Mouse (Mus musculus): ENCODE data around the gene Nrxn3. TPM values are rescaled to one million over a fixed set of nuclear protein-coding genes. Genes with fewer than 3 reads are reported as not detected.

Gene Nrxn3
- polyA plus RNA-seq, 1 experiment, result 104 TPM

DNA sequence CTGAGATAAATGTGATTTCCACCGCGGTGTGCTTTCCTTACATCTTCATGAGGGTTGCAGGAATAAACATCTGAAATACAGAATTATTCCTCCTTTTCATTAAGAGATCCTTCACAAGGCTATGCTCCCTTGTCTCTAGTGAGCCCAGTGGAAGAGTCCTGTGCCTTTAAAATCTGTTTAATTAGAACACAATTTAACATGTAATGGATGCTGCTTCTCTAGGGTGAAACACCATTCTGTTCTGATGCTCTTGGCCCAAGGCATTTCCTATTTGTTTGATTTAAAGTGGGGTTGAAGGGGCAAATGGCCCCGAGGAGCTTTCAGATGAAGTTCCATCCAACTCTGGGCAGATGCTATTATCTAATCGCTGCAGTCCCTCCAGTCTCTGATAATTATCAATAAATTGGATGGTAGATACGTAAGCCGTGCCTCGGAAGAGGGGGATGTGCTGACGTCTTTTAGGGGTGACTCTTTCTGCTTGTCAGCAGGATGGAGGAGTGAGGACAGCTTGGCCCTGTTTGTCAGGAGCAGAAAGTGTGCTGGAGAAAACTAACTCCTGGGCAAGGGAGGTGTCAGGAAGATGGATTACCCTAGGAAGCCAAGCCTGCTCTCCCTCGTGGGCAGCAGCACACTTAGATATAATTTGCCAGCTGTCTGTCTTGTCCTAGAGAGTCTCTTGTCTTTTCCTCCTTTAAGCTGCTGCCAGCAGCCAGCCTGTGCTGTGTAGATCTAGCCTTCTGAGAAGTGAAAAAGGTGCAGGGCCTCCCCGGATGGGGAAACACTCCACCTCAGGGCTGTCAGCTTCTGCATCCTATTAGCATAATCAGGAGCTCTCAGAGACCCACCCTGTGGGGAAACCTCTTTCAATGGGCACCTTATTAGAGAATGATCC, 1041.8 kb downstream of the Nrxn3 start:
- peak in 1 of 2 experiments; percentile 12 for DNase-seq (ENCODE audit: extremely low spot score in 1 of 2, low spot score in 1 of 2)

DNA sequence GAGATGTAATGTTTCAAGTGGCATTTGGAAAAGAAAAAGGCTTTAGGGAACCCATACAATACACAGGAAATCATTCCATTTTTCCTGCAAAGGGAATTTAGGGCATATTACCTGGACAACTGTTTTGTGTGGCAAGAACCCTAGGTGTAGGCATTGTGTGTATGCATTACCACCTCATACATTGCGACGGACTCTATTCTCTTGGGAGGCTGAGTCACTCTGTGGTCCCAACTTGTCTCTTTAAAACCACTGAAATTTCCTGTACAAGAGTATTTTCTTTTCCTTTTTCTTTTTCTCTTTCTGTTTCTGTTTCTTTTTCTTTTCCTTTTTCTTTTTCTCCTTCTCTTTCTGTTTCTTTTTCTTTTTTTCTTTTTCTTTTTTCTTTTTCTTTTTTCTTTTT, 1042.5 kb downstream of the Nrxn3 start:
- no peak for DNase-seq (ENCODE audit: extremely low spot score in 1 of 2, low spot score in 1 of 2)

DNA sequence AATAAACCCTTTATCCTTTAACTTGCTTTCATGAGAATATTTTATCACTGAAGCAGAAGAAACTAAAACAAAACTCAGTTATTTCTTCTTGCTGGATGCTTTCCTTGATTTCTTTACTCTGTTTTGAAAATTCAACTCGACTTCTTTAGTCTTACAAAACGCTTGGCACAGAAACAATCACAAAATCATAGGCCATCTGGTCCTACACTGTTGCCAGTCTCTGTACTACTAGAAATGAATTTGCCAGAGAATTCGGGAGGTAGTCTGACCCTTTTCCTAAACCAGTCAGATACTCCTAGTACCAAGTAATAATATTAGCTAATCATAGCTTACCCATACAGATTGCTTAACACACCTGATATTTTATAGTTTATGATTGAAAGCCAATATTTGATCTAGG, 1066.1 kb downstream of the Nrxn3 start:
- peak in 1 of 2 experiments; percentile 67 for DNase-seq (ENCODE audit: extremely low spot score in 1 of 2, low spot score in 1 of 2)

DNA sequence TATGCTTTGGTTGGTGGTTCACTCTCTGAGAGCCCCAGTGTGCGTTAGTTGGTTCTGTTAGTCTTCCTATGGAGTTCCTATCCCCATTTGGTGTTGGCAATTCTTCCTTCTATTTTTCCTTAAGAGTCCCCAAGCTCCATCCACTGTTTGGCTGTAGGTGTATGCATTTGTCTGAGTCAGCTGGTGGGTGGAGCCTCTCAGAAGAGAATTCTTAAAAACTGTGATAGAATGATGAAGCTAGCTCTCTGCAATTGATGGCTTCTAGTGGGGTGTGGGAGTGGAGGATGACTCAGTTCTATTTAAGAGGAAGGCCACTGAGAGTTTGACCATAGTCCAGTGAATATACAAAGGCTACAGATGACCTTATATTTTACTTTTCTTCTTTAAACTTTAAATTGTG, 1067.3 kb downstream of the Nrxn3 start:
- peak; percentile 28 to 50 for DNase-seq (ENCODE audit: extremely low spot score in 1 of 2, low spot score in 1 of 2)

DNA sequence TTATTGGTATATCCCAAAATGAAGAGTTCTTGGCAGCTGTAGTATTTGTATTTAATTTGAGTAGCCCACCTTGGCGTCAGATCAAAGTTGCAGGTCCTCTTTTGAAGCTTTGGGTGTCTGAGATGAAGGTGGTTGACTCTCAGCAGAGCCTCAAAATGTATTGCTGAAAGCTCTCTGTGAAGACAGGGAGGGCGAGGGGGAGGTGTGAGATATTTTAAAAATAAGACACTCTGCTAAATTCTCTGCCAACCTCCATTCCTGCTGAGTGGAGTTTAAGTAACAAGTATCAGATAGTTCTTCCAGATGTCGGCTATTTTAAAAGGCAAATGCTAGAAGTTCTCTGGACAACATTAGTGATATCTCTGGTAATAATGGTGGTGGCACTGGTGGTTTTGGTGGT, 1069.2 kb downstream of the Nrxn3 start:
- peak; percentile 60 to 73 for DNase-seq (ENCODE audit: extremely low spot score in 1 of 2, low spot score in 1 of 2)

DNA sequence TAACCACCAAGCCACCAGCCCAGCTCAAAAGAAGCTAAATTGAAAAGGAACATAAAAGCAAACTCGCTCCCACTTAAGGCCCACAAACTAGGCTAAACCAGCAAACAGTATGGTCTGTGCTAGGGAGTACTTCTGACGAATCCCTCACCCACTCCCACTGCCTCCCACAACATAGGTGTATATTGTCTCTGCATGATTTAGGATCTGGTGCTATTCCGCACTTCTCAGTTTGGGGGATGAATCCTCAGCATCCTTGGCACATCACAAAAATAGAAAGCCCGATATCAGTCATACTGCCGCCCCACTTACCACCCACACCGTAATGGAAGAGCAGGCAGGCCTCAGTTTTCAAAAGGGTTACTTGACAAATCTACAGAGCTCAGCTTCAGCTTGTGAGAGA, 1072.1 kb downstream of the Nrxn3 start:
- DNase-seq (ENCODE audit: extremely low spot score in 1 of 2, low spot score in 1 of 2), result peak; percentile 25 to 53

DNA sequence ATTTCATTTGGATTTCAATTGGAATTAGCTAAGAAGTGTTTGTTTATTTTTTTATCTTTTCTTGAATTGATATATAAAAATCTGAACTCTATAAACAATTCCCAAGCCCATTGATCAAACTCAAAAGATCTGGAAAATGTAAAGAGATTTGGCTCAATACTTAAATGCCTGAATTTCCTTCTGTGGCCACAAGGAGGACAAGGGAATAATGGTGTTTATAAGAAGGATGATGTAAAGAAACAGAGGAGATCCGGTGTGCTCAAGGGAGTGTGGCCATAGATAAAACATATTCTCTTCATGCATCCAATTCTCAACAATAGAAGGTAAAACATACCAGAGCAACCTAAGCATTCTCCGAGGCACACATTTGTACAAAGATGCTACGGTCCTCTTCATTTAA, 1085.5 kb downstream of the Nrxn3 start:
- no peak for DNase-seq (ENCODE audit: extremely low spot score in 1 of 2, low spot score in 1 of 2)

DNA sequence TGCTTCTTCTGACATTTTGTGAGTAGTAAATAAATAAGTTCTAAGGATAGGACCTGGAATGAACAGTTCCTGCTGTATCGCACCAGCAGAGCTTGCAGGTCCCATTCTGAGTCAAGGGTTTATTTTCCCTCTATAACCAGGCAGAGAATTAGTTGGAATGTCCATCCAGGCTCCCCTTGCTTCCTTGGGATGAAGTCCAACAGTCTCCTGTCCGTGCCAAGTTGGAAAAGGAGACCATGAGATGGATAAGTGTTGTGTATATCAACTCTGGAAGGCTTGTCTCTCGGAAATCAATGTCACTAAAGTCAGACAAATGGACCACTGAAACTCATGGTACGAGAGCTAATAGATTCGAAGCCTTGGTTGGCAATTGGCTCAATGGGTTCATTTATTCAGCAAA, 1087.5 kb downstream of the Nrxn3 start:
- no peak for DNase-seq (ENCODE audit: extremely low spot score in 1 of 2, low spot score in 1 of 2)

DNA sequence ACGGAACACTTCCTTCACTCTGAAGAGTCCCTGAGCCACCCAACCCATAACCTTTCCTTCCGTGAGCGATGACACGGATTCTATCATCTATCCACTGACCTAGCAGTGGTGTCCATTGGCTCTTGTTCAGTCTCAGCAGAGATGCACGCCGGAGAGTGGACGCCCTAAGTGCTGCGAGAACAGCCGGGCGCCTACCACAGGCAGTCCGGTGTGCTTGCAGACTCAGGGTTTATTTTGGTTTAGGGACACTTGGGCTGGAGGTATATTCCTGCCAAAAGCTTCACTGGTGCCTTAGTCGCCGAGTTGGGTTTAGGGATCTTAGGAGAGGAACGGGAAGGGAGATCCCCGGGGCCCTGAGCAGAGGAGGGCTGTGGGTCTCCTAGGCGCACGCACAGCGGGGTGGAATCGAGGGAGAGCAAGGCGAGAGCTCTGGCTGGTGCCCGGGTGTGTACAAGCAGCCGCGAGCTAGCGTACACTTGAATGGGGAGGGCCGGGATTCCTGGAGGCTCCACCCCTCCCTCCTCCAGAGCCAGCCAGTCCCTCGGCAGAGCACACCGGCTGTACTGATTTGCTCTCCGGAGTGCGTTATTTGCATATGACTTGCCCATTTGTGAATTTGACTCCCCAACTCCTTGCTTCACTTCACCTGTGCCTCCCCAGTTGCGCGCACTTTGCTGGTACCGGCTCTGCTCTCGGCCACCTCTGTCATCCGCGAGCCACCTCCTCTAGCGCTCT, 1089.3 kb downstream of the Nrxn3 start:
- DNase-seq (ENCODE audit: extremely low spot score in 1 of 2, low spot score in 1 of 2), result peak; percentile 58 to 82

DNA sequence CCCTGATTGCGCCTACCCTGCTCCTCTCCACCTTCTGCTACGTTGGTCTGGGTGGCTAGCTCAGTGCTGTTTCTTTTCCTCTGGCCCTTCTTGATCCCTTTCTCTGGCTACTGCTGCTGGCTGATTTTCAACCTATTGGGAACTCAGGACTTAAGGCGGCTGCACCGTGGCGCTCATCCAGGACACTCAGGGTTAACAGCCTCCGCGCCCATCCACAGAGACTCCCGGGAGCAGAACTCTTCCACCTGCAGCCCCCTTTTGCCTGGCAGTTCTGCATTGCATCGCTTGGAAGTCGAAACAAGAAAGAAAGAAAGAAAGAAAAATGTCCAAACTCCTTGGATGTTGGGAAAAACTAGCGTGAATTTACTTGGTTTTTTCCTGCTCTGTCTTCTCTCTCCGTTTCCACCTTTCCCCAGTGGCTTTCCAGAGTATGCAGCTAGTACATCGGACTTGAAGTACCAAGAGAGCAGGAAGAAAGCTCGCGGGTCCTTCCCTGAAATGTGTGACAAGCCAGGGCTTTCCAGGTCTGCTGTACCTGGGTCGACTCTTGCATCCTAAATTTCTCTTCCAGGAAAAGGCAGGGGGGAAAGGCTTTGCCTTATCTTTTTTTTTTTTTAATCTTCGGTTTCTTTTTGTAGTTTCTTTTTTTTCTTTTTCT, 1090.0 kb downstream of the Nrxn3 start:
- DNase-seq (ENCODE audit: extremely low spot score in 1 of 2, low spot score in 1 of 2), result peak in 1 of 2 experiments; percentile 32

DNA sequence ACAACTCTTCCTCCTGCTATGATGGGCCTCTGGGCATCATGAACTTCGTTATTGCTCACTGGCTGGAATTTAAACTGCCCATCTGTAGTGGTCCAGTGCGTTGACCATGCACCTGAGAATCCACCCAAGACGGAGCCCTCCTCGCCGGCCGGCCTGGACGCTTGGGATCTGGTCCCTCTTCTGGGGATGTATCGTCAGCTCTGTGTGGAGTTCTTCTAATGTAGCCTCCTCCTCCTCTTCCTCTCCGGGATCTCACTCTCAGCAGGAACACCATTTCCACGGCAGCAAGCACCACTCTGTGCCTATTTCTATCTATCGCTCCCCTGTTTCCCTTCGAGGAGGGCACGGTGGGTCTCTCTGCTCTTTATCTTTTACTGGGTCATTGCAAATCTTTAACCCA, 1090.6 kb downstream of the Nrxn3 start:
- no peak for DNase-seq (ENCODE audit: extremely low spot score in 1 of 2, low spot score in 1 of 2)

DNA sequence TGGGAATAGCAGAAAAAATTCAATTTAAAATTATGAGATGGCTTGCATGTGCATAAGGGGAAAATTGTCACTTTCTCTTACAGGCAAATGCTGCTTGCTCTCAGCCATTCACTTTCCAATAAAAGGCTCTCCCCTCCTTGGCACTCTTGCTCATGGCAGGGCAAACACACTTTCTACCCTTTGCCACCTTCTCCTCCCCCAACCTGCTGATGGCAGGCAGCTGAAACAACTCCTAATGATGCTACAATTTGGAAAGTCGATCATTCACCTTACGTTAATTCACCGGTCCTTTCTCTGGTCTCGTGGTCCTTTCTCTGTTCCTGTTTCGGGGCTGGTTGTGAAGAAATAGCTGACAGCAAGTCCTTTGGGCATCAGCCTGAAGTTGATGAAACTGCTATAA, 1091.0 kb downstream of the Nrxn3 start:
- DNase-seq (ENCODE audit: extremely low spot score in 1 of 2, low spot score in 1 of 2), result no peak

DNA sequence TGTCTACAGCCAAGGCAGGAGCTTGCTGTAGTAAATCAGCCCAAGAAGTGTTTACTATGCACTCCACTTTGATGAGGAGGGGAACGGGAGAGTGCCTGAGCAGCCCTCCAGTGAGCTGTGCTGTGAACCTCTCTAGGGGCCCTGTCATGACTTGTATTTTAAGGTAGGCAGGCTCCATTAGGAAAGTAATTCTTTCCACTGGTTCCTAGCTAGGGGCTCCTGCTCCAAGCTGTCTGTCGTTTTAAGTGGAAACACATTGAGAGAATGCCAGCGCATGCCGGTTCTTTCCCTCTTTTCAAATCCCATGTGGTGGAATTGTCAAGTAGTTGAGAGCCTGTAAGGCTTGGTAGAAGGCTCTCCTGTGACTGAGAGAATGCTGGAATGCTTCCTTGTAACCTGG, 1091.9 kb downstream of the Nrxn3 start:
- no peak for DNase-seq (ENCODE audit: extremely low spot score in 1 of 2, low spot score in 1 of 2)

DNA sequence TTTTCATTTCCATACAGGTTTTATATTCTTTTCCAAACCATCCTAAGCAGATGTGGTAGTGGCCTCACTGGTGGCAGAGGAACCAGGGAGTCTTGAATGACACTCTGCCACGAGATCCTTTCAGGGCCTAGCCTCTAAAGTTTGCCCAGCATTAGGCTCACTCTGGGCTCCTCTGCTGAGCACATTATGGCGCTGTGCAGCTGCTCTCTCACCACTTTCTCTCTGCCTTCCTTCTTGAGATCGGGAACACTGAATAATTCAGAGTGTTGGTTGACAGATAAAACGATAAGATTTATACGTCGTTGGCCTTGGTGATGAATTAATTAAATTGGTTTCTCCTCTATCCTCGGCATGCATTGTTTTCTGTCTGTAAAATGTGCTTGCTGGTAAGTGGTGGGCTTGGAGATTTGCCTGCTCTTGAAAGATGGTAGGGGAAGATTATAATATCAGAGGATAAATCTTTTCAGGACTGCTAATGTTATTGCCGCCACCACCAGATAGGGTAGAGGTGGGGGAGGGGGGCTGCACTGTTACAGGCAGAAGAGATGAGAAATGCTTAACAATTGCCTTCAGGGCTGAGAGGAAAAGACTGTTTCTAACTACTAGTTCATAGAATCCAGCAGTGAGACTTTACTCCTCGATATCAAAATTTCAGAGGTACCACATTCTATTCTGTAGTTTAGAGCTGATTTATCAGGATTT, 1094.5 kb downstream of the Nrxn3 start:
- DNase-seq (ENCODE audit: extremely low spot score in 1 of 2, low spot score in 1 of 2), result no peak

DNA sequence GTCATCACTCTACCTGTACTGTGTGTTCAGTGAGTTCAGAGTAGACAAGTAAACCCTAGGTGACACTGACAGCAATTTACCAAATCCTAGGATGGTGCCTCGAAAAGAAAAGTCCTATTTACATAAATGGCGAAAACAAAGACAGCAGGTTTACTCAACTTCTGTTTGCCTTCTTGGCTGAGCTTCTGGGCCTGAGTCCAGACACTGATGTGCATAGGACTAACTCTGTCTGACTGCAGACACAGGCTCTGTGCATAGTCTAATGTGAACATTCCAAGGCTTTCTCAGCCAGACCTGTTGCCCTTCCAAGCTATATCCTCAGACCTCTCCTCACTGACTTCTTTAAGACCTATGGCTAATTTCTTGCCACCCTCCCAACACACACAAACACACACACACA, 1095.5 kb downstream of the Nrxn3 start:
- DNase-seq (ENCODE audit: extremely low spot score in 1 of 2, low spot score in 1 of 2), result no peak

DNA sequence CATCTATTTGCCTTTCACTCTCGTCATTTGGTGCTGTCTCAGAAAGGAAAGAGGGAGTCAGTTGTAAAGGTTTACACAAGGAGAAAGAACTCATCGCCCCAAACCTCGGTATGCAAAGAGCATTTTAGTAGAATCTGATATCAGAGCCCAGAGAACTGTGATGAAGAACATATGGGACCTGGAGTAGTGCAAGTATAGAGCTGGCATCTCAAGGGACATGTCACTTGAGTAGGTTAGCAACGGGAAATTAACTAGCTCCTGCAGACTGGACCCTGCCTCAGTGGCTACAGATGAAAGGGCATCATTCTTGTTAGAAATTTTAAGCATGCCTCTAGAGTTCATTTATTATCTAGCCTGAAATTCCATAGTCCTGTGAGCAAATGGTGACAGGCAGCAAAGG, 1099.5 kb downstream of the Nrxn3 start:
- DNase-seq (ENCODE audit: extremely low spot score in 1 of 2, low spot score in 1 of 2), result no peak

DNA sequence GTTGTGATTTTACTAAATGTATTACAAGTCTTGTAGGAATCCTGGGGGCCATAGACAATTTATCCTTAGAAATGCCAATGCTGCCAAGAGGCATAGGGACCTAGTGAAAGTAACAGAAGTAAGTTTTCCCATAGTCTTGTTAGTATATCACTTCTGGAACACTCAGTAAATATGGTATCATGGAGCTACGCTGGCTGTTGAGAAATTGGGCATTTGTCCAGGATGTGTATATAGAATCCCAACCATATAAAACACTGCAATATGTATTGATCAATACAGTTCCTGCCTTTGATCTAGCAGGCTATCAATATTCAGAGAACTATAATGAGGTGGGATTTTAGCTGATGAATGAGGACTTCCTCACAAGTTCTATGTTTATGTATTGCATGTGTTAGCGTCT, 1107.3 kb downstream of the Nrxn3 start:
- no peak for DNase-seq (ENCODE audit: extremely low spot score in 1 of 2, low spot score in 1 of 2)

DNA sequence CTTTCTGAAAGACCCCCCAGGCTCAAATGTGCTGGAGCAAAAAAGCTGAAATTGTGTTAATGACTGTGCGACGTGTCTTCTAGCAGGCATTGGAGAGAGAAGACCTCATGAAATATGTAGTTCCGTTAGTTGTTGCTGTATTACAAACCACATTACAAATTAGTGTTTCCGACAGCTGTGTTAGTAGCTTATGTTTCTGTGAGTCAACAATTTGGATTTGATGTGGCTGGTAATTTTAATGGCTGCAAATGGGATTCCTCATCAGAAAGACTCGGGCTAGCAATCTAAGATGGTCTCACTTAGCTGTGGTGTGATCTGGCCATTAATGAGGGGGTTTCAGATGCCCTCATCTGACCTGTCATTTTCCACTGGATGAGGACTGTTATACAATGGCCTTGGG, 1107.7 kb downstream of the Nrxn3 start:
- DNase-seq (ENCODE audit: extremely low spot score in 1 of 2, low spot score in 1 of 2), result no peak

DNA sequence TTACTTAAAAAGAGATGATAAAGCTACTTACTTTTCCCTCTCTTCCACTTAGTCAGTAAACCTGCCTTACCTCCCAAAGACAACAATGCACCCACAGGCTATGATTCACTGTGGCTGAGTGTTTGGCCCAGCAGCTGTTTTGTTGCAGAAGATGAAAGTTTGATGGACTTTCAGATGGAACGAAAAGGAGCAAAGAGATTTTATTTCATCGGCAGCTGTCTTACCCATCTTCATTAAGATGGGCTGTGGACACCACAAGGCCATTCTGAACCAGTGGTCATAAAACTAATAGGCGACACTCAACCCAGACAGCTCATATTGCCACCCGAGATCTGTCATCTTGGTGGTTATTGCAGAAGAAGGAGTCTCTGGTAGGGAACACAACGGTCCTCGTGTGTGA, 1108.6 kb downstream of the Nrxn3 start:
- DNase-seq (ENCODE audit: extremely low spot score in 1 of 2, low spot score in 1 of 2), result no peak

DNA sequence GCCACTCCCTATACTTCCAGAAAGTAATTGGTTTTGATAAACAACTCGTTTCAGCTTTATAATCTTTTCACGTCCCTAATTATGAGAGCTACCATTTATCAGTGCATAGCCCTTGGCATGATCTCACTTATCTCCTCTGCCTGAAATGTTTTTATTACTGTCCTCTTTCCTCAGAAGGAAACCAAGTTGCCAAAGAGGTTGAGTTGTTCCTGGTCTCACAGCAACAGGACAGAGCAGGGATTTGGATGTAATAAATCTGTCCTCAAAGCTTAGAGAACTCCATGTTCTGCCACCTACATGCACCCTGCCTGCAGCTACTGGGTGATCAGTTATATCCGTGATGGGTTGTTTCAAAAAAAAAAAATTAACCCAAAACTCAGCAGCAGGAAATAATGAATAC, 1113.6 kb downstream of the Nrxn3 start:
- DNase-seq (ENCODE audit: extremely low spot score in 1 of 2, low spot score in 1 of 2), result no peak

DNA sequence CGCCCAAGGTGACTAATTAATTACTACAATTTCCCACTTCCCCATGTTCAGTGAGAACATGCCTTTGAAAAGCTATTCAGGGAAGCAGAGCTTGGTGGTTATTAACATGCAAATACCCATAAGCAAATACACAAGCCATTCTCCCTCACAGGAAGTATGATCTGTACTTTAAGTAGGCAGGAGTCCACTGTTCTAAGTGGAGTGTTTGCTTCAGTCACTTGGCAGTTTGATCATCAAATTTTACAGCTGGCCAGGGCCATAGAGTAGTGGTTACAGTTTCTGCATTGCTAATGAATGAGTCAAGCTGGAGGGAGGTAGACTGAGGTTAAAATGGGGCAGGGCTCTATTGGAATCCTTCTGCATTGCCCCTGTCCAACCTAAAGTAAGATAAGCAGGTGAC, 1120.2 kb downstream of the Nrxn3 start:
- DNase-seq (ENCODE audit: extremely low spot score in 1 of 2, low spot score in 1 of 2), result no peak
